ENCODE assay signal across 15 mouse cellular contexts in the genomic region with DNA sequence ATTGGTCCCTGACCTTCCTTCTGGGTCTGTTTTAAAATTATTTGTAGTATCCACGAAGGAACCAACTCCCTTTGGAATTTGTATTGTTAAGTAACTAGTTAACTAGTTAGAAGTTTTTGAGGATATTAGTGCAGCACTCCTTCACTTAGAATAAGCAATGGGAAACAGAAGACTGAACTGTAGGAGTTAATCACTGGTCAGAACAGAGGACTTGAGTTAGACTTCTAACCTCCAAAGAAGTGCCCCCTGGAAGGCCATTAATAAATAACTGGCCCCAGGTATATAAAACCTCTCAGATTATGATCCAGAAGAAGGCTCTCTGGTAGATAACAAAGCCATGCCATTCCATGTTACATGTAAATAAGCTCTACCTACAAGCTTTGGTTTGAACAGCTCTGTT.
"Had no signal": no experiment of that assay in that cellular context is flagged by ENCODE, and none has a peak within 500 bp of the region (broad histone marks: within the 10 kb centered on the region; RNA-seq: fewer than 3 reads in every experiment).

No protein-coding gene starts in this region.

- ATAC-seq: midbrain, embryonic 16.5 days had no signal

- H3K9me3 ChIP-seq: midbrain, embryonic 10.5 days; midbrain, embryonic 12.5 days; neural tube, embryonic 12.5 days; stomach, embryonic 15.5 days had no signal

- H3K36me3 ChIP-seq: midbrain, embryonic 10.5 days; midbrain, embryonic 12.5 days; neural tube, embryonic 12.5 days; stomach, embryonic 15.5 days had no signal

- H3K27me3 ChIP-seq: midbrain, embryonic 12.5 days; neural tube, embryonic 12.5 days; stomach, embryonic 15.5 days had no signal

- H3K9ac ChIP-seq: lung, embryonic 14.5 days; midbrain, embryonic 12.5 days; neural tube, embryonic 12.5 days; stomach, embryonic 15.5 days had no signal

- DNase-seq: lung, embryonic 14.5 days; lung, postnatal 10 days; lung, postnatal 4 days; midbrain, embryonic 14.5 days; right cerebral cortex, postnatal 14 days; thymus, adult 2 months; thymus, postnatal 25 days; thymus, postnatal 4 days had no signal

- H3K27ac ChIP-seq: midbrain, embryonic 10.5 days; midbrain, embryonic 12.5 days; neural tube, embryonic 12.5 days; stomach, embryonic 15.5 days; stomach, postnatal 0 days had no signal

- H3K4me2 ChIP-seq: lung, embryonic 14.5 days; midbrain, embryonic 12.5 days; neural tube, embryonic 12.5 days; stomach, embryonic 15.5 days had no signal

- H3K4me1 ChIP-seq: midbrain, embryonic 10.5 days; midbrain, embryonic 12.5 days; neural tube, embryonic 12.5 days; stomach, embryonic 15.5 days had no signal

- H3K4me3 ChIP-seq: midbrain, embryonic 10.5 days; midbrain, embryonic 12.5 days; myocyte; neural tube, embryonic 12.5 days; stomach, embryonic 15.5 days had no signal
